Mouse (Mus musculus) ZHBTc4 (cell line): Measurements from ENCODE around the gene March10.

Source experiments
- DNase-seq: peaks from one replicate; pipeline ENCODE4 v3.0.0-alpha.2; 2011; ENCODE audit warnings: low read depth, low spot score

The March10 gene

GRCm38 (mm10) chr11:105456497-105456907 is at the start of gene March10:
Gene March10, minus strand, starts transcription at chr11:105456735.
- DNase-seq = peak; percentile 53

- no peak for DNase-seq
Observed at GRCm38 (mm10) chr11:105506322-105506721, 49.8 kb upstream of the March10 start.

DNA sequence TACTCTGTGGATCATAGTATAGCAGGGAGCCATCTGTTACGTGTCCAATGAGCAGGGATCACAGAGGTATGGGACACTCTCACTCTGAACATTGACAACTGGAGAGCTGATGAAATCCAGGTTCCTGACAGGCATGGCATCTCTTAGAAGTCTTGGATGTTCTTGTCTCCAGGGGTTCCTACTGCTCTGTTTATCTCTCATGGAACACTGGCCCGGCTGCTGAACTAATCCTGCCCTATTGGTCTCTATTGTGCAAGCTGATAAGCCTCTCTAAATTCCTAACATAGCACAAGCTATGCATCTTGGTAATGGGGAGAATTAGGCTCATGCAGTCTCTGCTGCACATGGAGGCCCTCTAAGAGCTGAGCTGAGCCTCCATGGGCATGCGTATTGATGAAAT is 48.5 kb upstream of the March10 start:
- no peak for DNase-seq

DNA sequence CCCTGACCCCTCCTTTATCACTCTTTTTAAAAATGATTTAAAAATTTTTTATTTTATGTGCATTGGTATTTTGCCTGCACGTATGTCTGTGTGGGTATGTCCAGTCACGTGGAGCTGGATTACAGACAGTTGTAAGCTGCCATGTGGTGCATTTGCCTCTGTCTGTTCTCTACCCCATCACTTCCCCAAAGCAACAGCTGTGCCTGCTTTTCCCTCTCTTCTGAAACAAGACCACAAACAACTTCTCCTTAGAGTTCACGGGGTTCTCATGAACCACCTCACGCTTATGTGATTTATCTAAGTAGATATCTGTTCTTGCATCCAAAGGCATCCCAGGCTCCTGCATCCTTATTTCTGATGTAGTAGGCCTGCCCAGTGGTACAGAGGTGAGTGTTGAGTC is 45.8 kb upstream of the March10 start:
- no peak for DNase-seq

DNA sequence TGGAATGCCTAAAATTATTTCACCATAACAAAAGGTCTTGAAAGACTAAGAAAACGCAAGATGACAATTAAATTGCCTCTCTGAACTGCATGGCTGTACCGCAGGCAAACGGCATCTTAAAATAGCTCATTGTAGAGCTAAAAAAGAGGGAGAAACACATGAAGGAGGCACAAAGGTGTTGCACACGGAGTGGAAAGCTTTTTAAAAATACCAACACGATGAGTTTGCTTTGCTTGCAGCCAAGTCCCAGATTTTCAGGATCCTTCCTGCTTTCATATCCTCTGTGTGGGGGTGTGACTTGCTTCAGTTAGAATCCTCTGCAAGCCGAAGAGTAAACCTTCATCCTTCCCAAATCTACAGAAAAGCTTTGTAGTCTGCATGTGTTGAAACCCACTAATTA is 41.0 kb upstream of the March10 start:
- no peak for DNase-seq

- no peak for DNase-seq
Observed at GRCm38 (mm10) chr11:105496665-105497064, 40.1 kb upstream of the March10 start.

DNA sequence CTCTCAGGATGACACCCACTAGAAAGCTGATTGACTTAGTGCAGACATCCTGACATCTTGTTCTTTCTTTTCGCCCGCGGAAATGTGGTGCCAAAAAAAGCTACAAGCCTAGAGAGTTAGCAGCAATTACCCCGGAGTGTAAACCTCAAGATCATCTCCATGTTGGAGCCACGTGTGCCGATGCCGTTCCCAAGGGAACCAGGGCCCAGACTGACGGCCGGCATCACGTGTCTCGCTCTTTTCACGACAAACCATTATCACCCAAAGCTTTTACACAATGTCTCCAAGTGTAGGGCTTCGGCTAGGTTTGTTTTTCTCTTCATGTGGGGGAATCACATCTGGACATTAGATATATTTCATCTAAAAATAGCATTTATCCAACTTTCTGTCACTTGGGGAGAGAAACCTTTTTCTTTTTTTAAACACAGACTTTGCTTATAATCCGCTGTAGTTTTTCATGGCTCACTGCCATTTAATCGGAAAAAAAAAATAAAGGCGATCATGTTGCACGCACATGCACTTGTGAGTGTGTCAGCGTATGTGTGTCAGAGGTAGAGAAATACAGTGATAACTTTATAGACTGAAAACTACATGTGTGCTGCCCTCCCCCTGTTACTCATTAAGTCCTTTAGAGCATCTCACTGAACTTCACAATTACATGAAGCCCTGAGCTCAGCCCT is 39.2 kb upstream of the March10 start:
- DNase-seq = no peak

DNA sequence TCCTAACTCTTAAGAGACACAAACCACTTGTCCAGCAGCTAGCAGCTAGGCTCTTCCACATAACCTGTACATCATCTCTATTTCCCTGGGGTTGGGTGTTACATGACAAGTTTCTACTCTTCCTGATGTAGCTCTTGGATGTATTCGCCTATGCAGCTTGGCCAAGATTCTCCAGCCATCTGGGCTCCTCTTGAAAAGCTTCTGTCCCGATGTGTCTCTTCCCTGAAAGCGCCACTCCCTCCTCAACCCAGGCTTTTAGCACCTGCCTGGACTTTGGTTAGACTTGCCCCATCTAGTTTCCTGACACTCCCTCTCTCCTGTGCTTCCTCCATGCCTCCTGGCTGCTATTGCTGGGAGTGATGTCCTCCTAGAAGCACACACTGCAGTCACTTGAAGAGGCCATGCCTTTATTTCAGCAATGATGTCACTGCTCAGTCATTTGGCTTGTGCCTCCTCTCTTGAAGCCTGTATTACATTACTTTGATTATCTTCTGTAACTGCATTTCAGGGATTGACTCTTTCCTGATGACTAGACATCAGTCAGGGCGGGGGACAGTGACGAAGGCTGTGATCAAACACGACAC is 38.3 kb upstream of the March10 start:
- DNase-seq = no peak

DNA sequence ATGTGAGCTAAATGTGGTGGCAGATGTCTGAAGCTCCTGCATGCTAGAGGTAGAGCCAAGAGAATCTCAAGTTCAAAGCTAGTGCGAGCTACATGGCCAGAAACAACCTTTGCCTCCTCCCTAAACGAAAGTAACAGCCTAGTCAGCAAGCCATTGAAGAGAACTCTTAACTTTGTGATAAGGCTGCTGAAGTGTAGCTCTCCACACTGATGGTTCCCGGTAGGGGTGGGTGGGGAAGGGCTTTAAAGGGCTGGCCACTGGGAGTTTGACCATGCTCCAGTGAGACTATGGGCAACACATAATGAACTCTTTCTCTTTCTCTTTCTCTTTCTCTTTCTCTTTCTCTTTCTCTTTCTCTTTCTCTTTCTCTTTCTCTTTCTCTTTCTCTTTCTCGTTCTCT is 35.9 kb upstream of the March10 start:
- no peak for DNase-seq

- DNase-seq = no peak
Observed at GRCm38 (mm10) chr11:105490971-105491370, 34.4 kb upstream of the March10 start.

- no peak for DNase-seq
Observed at GRCm38 (mm10) chr11:105485412-105485811, 28.9 kb upstream of the March10 start.

DNA sequence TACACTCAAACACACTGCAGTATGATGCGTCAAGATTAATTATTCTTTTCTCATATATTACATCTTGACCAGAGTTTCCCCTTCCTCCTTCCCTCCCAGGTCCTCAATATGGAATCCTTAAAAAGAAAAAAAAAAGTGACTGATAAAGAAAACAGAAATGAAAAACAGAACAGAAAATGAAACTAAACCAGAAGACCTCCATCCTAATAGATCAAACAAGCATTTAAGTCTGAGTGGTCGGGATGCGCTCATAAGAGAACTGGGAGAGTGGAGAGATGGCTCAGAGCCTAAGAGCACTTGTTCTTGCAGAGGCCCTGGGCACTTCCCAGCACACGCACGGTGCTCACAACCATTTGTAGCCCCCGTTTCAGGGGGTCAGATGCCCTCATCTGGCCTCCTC is 28.5 kb upstream of the March10 start:
- DNase-seq = no peak

DNA sequence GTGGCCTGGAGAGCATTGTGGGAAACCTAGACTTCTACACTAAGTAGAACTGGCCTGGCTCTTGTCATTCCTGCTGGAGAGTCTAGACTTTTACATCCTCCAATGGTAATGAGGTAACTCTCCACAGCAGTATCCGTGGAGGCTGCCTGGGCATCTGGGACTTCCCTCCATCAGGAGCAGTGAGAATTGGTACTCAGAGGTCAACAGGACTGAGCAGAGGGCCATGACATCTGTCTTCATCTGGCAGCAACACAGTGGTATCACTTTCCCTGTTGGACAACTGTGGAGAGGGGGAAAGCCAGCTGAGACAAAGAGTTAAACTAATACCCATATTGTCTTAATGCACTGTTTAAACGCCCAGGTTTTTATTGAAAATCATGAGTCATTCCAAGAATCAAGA is 26.2 kb upstream of the March10 start:
- no peak for DNase-seq

DNA sequence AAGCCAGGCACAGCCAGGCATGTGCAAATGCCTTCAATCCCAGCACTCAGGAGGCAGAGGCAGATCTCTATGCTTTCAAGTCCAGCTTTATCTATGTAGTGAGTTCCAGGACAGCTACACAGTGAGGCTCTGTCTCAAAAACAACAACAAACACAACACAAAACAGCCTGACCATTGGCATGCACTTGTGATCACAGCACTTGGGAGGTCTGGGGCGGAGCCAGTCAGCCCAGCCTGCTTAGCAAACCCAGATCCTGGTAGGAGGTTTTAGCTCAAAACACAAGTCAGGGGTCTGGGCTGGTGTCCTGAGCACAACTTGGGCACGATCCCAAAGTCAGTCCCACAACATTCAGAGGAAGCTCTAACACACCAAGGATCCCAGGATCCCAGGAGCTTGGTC is 18.2 kb upstream of the March10 start:
- no peak for DNase-seq

GRCm38 (mm10) chr11:105474352-105474736 is 17.8 kb upstream of the March10 start:
- no peak for DNase-seq

GRCm38 (mm10) chr11:105473716-105474351 is 17.3 kb upstream of the March10 start:
- no peak for DNase-seq

- no peak for DNase-seq
Observed at GRCm38 (mm10) chr11:105472610-105473009, 16.1 kb upstream of the March10 start.

- DNase-seq = no peak
Observed at GRCm38 (mm10) chr11:105470896-105471295, 14.4 kb upstream of the March10 start.

DNA sequence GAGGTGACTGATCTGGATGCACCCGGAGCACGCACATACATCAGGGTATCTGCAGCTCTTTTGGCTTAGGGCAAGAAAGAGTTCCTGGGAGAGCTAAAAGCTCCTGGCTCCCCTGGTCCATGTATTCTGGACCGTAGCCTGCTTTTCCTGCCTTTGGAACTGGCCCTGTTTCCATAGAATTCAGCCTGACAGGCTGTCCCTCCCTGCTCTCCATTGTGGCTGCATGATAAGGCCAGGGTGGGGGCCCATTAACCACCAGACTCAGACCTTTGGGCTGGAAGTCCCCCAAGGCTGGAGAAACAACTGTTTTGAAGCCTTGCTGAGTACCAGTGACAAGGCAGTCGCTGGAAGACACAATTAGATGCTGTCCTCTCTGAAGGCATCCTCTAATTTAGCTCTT is 13.0 kb upstream of the March10 start:
- no peak for DNase-seq

GRCm38 (mm10) chr11:105469091-105469507 is 12.6 kb upstream of the March10 start:
- no peak for DNase-seq

DNA sequence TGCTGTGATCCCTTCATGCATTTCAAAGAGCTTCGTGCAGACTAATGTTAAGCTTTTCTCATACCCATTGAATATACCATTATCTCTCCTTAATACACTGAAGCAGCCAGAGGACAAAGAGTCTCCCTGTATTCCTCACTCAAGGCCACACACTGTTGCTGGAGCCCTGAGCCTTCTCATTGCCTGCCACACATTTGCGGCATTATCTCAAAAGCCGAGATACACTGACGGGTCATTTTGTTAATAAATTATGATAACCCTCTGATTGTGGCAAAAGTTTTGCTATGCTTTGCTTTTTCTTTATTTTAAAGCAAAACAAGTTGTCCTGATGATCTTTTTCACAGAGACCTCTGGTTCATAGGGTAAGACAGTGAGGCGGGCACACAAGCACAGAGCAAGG is 11.9 kb upstream of the March10 start:
- DNase-seq = no peak

GRCm38 (mm10) chr11:105467816-105468215 is 11.3 kb upstream of the March10 start:
- no peak for DNase-seq

DNA sequence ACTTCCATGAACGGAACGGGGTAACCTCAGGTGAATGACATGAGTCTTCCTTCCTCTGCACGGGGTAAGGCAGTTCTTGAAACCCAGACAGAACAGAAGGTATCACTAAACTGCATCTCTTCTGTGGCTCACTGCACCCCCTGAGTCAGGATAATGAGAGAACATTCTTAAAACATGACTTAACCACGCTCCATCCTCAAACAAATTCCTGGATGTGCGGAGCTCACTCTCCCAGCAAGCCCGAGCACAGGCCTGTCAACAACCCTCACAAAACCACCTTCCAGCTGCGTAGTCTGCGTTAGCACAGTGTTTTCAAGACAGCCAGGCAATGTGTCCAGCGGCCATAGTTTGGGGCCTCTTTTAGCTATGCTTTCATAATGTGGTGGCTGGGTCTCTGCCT is 10.7 kb upstream of the March10 start:
- no peak for DNase-seq
